Mouse (Mus musculus): ENCODE data around the gene Abhd14a. TPM values are rescaled to one million over a fixed set of nuclear protein-coding genes. Genes with fewer than 3 reads are reported as not detected.
"Not testable (repeated sequence)": the region's sequence is repeated elsewhere in the genome, so short reads cannot be mapped to it uniquely, and the experiment has no call there.

Abhd14a gene
- 51.2 and 68.8 TPM in 2 replicates for polyA plus RNA-seq (2014; fragmentation: Nextera tagmentation; extraction: Ambion mirVana)

- Histone ChIP-seq H3K4me1 (ENCODE audit: control insufficient read depth, insufficient read depth, low read length) (peaks cover 26% of the 10 kb centered on the region), H3K9me3 (ENCODE audit: control insufficient read depth, low read length) (no peaks in the 10 kb centered on the region), H3K27ac (replicated peaks; ENCODE audit: low read depth, low read length) (peak within 1 kb of the TSS; percentile 77), H3K4me3 (replicated peaks; ENCODE audit: low read depth, low read length) (peak within 1 kb of the TSS; percentile 51), H3K36me3 (ENCODE audit: control insufficient read depth, insufficient read depth, low read length) (no peaks in the 10 kb centered on the region), H3K27me3 (ENCODE audit: control insufficient read depth, insufficient read depth, low read length) (no peaks in the 10 kb centered on the region), H3K9ac (replicated peaks; ENCODE audit: low read length) (peak within 1 kb of the TSS; percentile 70), H3K4me2 (ENCODE audit: low read length) (peak within 1 kb of the TSS; percentile 76)
- DNase-seq: peak; percentile 91
- peak; percentile 82 for ATAC-seq (ENCODE audit: low FRiP score, low TSS enrichment)
- WGBS: under 1% methylated on average over 24 of the region's 24 CpGs
Observed at GRCm38 (mm10) chr9:106447348-106447747, at the start of gene Abhd14a, which contains the start of gene Abhd14b. TSS of gene Abhd14a (minus strand) at chr9:106447678. TSS of gene Abhd14b (plus strand) at chr9:106447459.

GRCm38 (mm10) chr9:106487602-106488001 lies 40.1 kb upstream of the Abhd14a start:
- H3K4me2 ChIP-seq (ENCODE audit: low read length); DNase-seq; H3K27me3 ChIP-seq (ENCODE audit: control insufficient read depth, insufficient read depth, low read length); H3K9me3 ChIP-seq (ENCODE audit: control insufficient read depth, low read length); H3K4me1 ChIP-seq (ENCODE audit: control insufficient read depth, insufficient read depth, low read length); H3K9ac ChIP-seq (replicated peaks; ENCODE audit: low read length); H3K4me3 ChIP-seq (replicated peaks; ENCODE audit: low read depth, low read length); ATAC-seq (ENCODE audit: low FRiP score, low TSS enrichment); H3K27ac ChIP-seq (replicated peaks; ENCODE audit: low read depth, low read length): not testable (repeated sequence)
- peaks cover 40% of the 10 kb centered on the region for H3K36me3 ChIP-seq (ENCODE audit: control insufficient read depth, insufficient read depth, low read length)
- WGBS: 85% methylated on average over 6 of the region's 6 CpGs

DNA sequence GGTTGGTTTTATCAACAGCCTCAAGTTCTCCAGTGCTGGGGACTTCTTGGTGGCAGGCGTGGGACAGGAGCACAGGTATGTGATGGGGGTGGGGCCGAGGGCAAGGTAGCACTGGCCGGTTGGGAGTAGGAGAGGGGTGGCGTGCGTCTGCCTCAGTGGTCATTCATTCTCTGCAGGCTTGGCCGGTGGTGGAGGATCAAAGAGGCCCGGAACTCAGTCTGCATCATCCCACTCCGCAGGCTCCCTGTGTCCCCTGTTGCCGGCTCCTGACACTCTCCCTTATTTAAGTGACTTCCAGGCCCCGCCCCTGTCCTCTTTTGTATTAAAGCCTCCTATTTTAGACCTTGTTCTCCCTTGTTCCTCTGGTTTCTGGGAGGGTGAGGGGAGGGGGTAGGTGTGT lies 37.6 kb upstream of the Abhd14a start:
- Histone ChIP-seq H3K27ac (replicated peaks; ENCODE audit: low read depth, low read length) (no peak overlapping the region), H3K9me3 (ENCODE audit: control insufficient read depth, low read length) (no peaks in the 10 kb centered on the region)
- WGBS: 80% methylated on average over 10 of the region's 10 CpGs

DNA sequence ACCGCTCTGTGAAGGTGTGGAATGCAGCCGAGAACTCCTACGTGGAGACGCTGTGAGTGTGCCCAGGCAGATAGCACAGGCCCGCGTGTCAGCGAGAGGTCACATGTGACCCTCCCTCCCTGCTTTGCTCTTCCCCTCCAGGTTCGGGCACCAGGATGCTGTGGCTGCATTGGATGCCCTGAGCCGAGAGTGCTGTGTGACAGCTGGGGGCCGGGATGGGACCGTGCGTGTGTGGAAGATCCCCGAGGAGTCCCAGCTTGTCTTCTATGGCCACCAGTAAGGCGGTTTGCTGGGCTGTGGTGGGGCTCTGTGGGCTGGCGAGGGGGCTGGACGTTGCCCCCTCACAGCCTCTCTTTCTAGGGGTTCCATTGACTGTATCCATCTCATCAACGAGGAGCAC lies 36.1 kb upstream of the Abhd14a start:
- Histone ChIP-seq H3K4me3 (replicated peaks; ENCODE audit: low read depth, low read length) (no peak overlapping the region), H3K27ac (replicated peaks; ENCODE audit: low read depth, low read length) (no peak overlapping the region), H3K9me3 (ENCODE audit: control insufficient read depth, low read length) (no peaks in the 10 kb centered on the region), H3K4me2 (ENCODE audit: low read length) (no peak overlapping the region), H3K27me3 (ENCODE audit: control insufficient read depth, insufficient read depth, low read length) (no peaks in the 10 kb centered on the region), H3K4me1 (ENCODE audit: control insufficient read depth, insufficient read depth, low read length) (no peaks in the 10 kb centered on the region), H3K9ac (replicated peaks; ENCODE audit: low read length) (no peak overlapping the region), H3K36me3 (ENCODE audit: control insufficient read depth, insufficient read depth, low read length) (peaks cover 60% of the 10 kb centered on the region)
- no peak for DNase-seq
- ATAC-seq (ENCODE audit: low FRiP score, low TSS enrichment): no peak
- WGBS: 93% methylated on average over 17 of the region's 17 CpGs

More for the DNA sequence above, 37.6 kb upstream of the Abhd14a start:
- DNase-seq (no peak), ATAC-seq (ENCODE audit: low FRiP score, low TSS enrichment) (no peak)
- Histone ChIP-seq H3K9ac (replicated peaks; ENCODE audit: low read length) (no peak overlapping the region), H3K4me2 (ENCODE audit: low read length) (no peak overlapping the region), H3K27me3 (ENCODE audit: control insufficient read depth, insufficient read depth, low read length) (no peaks in the 10 kb centered on the region), H3K4me3 (replicated peaks; ENCODE audit: low read depth, low read length) (no peak overlapping the region), H3K4me1 (ENCODE audit: control insufficient read depth, insufficient read depth, low read length) (no peaks in the 10 kb centered on the region), H3K36me3 (ENCODE audit: control insufficient read depth, insufficient read depth, low read length) (peaks cover 60% of the 10 kb centered on the region)

- no peaks in the 10 kb centered on the region for H3K27me3 ChIP-seq (ENCODE audit: control insufficient read depth, insufficient read depth, low read length)
- H3K4me1 ChIP-seq (ENCODE audit: control insufficient read depth, insufficient read depth, low read length): peaks cover under 1% of the 10 kb centered on the region
- no peak overlapping the region for H3K4me3 ChIP-seq (replicated peaks; ENCODE audit: low read depth, low read length)
- DNase-seq: no peak
- H3K9me3 ChIP-seq (ENCODE audit: control insufficient read depth, low read length): no peaks in the 10 kb centered on the region
- H3K9ac ChIP-seq (replicated peaks; ENCODE audit: low read length): no peak overlapping the region
- H3K4me2 ChIP-seq (ENCODE audit: low read length): no peak overlapping the region
- ATAC-seq (ENCODE audit: low FRiP score, low TSS enrichment): no peak
- WGBS: 95% methylated on average over 10 of the region's 10 CpGs
- no peak overlapping the region for H3K27ac ChIP-seq (replicated peaks; ENCODE audit: low read depth, low read length)
- H3K36me3 ChIP-seq (ENCODE audit: control insufficient read depth, insufficient read depth, low read length): peaks cover 60% of the 10 kb centered on the region
Observed at GRCm38 (mm10) chr9:106483136-106483535, 35.7 kb upstream of the Abhd14a start.

- no peak overlapping the region for H3K27ac ChIP-seq (replicated peaks; ENCODE audit: low read depth, low read length)
- peaks cover 6% of the 10 kb centered on the region for H3K4me1 ChIP-seq (ENCODE audit: control insufficient read depth, insufficient read depth, low read length)
- H3K4me2 ChIP-seq (ENCODE audit: low read length): no peak overlapping the region
- H3K9ac ChIP-seq (replicated peaks; ENCODE audit: low read length): no peak overlapping the region
- ATAC-seq (ENCODE audit: low FRiP score, low TSS enrichment) (no peak), DNase-seq (no peak)
- no peaks in the 10 kb centered on the region for H3K27me3 ChIP-seq (ENCODE audit: control insufficient read depth, insufficient read depth, low read length)
- no peak overlapping the region for H3K4me3 ChIP-seq (replicated peaks; ENCODE audit: low read depth, low read length)
- peaks cover 60% of the 10 kb centered on the region for H3K36me3 ChIP-seq (ENCODE audit: control insufficient read depth, insufficient read depth, low read length)
- no peaks in the 10 kb centered on the region for H3K9me3 ChIP-seq (ENCODE audit: control insufficient read depth, low read length)
- 91% methylated on average over 17 of the region's 17 CpGs for WGBS
Observed at GRCm38 (mm10) chr9:106482578-106483115, 35.2 kb upstream of the Abhd14a start.

DNA sequence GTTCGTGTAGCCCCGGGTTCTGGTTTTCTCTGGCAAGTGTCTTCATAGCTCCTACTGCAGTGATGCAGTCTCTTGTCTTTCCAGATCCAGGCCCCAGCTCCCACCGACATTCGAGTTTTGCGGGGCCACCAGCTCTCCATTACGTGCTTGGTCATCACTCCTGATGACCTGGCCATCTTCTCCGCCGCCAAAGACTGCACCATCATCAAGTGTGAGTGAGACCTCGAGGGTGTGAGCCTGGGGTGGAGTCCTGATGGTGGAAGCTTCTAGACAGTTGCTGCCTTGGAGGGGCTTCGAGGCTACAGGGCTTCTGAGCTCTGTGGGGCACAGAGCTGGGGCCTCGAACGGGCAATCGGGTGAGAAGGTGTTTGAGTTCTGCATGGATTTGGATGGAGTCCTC lies 34.2 kb upstream of the Abhd14a start:
- no peak overlapping the region for H3K27ac ChIP-seq (replicated peaks; ENCODE audit: low read depth, low read length)
- H3K4me2 ChIP-seq (ENCODE audit: low read length): no peak overlapping the region
- WGBS: 96% methylated on average over 13 of the region's 13 CpGs
- DNase-seq (no peak), ATAC-seq (ENCODE audit: low FRiP score, low TSS enrichment) (no peak)
- no peak overlapping the region for H3K9ac ChIP-seq (replicated peaks; ENCODE audit: low read length)
- H3K27me3 ChIP-seq (ENCODE audit: control insufficient read depth, insufficient read depth, low read length): no peaks in the 10 kb centered on the region
- H3K9me3 ChIP-seq (ENCODE audit: control insufficient read depth, low read length): no peaks in the 10 kb centered on the region
- H3K4me3 ChIP-seq (replicated peaks; ENCODE audit: low read depth, low read length): no peak overlapping the region
- H3K4me1 ChIP-seq (ENCODE audit: control insufficient read depth, insufficient read depth, low read length): peaks cover 8% of the 10 kb centered on the region
- H3K36me3 ChIP-seq (ENCODE audit: control insufficient read depth, insufficient read depth, low read length): peaks cover 60% of the 10 kb centered on the region

GRCm38 (mm10) chr9:106481075-106481474 lies 33.6 kb upstream of the Abhd14a start:
- no peak overlapping the region for H3K4me3 ChIP-seq (replicated peaks; ENCODE audit: low read depth, low read length)
- H3K4me2 ChIP-seq (ENCODE audit: low read length): no peak overlapping the region
- DNase-seq (no peak), ATAC-seq (ENCODE audit: low FRiP score, low TSS enrichment) (no peak)
- H3K36me3 ChIP-seq (ENCODE audit: control insufficient read depth, insufficient read depth, low read length): peaks cover 56% of the 10 kb centered on the region
- H3K9ac ChIP-seq (replicated peaks; ENCODE audit: low read length): no peak overlapping the region
- H3K9me3 ChIP-seq (ENCODE audit: control insufficient read depth, low read length): no peaks in the 10 kb centered on the region
- 97% methylated on average over 15 of the region's 15 CpGs for WGBS
- H3K4me1 ChIP-seq (ENCODE audit: control insufficient read depth, insufficient read depth, low read length): peaks cover 8% of the 10 kb centered on the region
- no peaks in the 10 kb centered on the region for H3K27me3 ChIP-seq (ENCODE audit: control insufficient read depth, insufficient read depth, low read length)
- no peak overlapping the region for H3K27ac ChIP-seq (replicated peaks; ENCODE audit: low read depth, low read length)

- no peak overlapping the region for H3K4me2 ChIP-seq (ENCODE audit: low read length)
- no peak overlapping the region for H3K27ac ChIP-seq (replicated peaks; ENCODE audit: low read depth, low read length)
- H3K36me3 ChIP-seq (ENCODE audit: control insufficient read depth, insufficient read depth, low read length): peaks cover 50% of the 10 kb centered on the region
- no peak overlapping the region for H3K9ac ChIP-seq (replicated peaks; ENCODE audit: low read length)
- no peaks in the 10 kb centered on the region for H3K9me3 ChIP-seq (ENCODE audit: control insufficient read depth, low read length)
- ATAC-seq (ENCODE audit: low FRiP score, low TSS enrichment) (no peak), DNase-seq (no peak)
- H3K4me1 ChIP-seq (ENCODE audit: control insufficient read depth, insufficient read depth, low read length): peaks cover 8% of the 10 kb centered on the region
- 97% methylated on average over 7 of the region's 7 CpGs for WGBS
- H3K4me3 ChIP-seq (replicated peaks; ENCODE audit: low read depth, low read length): no peak overlapping the region
- H3K27me3 ChIP-seq (ENCODE audit: control insufficient read depth, insufficient read depth, low read length): no peaks in the 10 kb centered on the region
Observed at GRCm38 (mm10) chr9:106480541-106480940, 33.1 kb upstream of the Abhd14a start.
